Mouse (Mus musculus): ENCODE data around the gene BC030870. TPM values are rescaled to one million over a fixed set of nuclear protein-coding genes. Genes with fewer than 3 reads are reported as not detected.

Gene BC030870
- polyA plus RNA-seq, 1 experiment = not detected

DNA sequence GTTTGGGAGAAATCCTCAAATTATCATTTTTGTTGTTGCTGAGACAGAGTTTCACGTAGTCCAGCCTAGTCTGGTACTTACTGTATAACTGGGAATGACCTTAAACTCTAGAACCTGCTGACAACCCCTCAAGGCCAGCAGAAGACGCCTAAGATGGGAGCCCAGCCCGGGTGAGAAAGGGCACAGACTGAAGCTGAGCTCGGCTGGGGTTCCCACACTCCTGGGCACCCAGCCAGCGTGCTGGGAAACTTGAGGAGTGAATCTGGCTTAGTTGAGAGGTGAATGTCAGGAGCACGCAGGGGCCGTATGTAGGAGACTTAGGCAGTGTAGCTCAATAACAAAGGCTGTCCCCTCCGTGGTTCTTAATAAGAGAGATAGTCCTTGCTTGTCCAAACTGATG, 41.7 kb downstream of the BC030870 start:
- no peaks in the 10 kb centered on the region for H3K4me1 ChIP-seq (ENCODE audit: control insufficient read depth, insufficient read depth, low read length)
- TF ChIP-seq CTCF (IDR thresholded peaks at IDR 0.05; ENCODE audit: extremely low read depth, insufficient read depth, low read length) (no peak), POLR2A (IDR thresholded peaks at IDR 0.05; ENCODE audit: extremely low read depth, insufficient read depth, low read length) (no peak)
- H3K27ac ChIP-seq (ENCODE audit: insufficient read depth, low read length) = no peak overlapping the region
- no peak overlapping the region for H3K4me3 ChIP-seq (ENCODE audit: insufficient read depth, low read length)

DNA sequence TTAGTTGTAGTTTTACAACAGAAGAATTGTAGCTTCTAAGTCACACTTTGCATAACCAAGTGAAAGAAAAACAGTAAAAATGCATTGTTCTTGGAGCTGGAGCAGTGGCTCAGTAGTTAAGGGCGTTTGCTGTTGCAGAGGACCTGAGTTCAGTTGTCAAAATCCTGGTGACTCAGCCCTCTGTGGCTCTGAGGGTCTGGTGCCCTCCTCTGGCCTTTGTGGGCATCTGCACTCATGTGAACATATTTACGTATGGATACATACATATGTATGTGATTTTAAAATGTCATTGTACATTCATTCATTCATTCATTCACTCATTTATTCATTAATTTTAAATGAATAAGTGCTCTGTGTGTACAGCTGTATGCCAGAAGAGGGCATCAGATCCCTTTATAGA, 43.7 kb downstream of the BC030870 start:
- no peaks in the 10 kb centered on the region for H3K4me1 ChIP-seq (ENCODE audit: control insufficient read depth, insufficient read depth, low read length)
- H3K27ac ChIP-seq (ENCODE audit: insufficient read depth, low read length) = no peak overlapping the region
- TF ChIP-seq CTCF (IDR thresholded peaks at IDR 0.05; ENCODE audit: extremely low read depth, insufficient read depth, low read length) = no peak
- no peak for TF ChIP-seq POLR2A (IDR thresholded peaks at IDR 0.05; ENCODE audit: extremely low read depth, insufficient read depth, low read length)
- H3K4me3 ChIP-seq (ENCODE audit: insufficient read depth, low read length) = no peak overlapping the region

DNA sequence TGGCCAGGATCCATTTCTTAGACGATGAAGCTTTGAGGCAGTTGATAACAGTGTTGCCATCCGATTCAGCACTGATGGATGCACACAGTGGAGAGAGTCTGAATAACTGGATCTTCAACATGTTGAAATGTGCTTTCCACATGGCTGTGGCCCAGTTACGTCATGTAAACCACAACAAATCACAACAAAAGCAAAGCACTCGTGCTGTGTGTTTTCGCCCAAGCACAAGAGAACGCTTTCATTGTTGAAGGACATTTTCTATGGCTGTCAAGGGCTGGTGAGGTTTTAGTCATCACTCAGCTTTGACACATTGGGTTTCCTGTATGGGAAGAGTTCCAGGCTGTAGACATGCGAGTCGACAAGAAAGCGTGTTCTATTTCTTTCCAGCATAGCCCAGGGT, 48.6 kb downstream of the BC030870 start:
- TF ChIP-seq POLR2A (IDR thresholded peaks at IDR 0.05; ENCODE audit: extremely low read depth, insufficient read depth, low read length) (no peak), CTCF (IDR thresholded peaks at IDR 0.05; ENCODE audit: extremely low read depth, insufficient read depth, low read length) (no peak)
- Histone ChIP-seq H3K4me3 (ENCODE audit: insufficient read depth, low read length) (no peak overlapping the region), H3K27ac (ENCODE audit: insufficient read depth, low read length) (no peak overlapping the region), H3K4me1 (ENCODE audit: control insufficient read depth, insufficient read depth, low read length) (no peaks in the 10 kb centered on the region)

DNA sequence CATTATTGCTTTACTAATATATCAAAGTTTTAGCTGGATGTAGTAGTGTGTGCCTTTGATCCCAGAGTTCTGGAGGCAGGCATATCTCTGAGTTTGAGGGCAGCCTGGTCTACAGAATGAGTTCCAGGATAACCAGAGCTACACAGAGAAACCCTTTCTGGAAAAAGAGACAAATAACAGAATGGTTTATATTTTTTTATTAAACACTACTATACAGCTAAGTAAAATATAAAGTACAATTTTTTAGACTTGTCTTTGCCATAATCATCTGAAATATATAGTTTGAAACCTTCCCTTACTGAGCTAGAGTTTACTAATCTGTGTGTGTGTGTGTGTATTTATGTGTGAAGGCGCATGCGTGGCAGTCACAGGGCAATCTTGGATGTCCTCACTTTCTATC, 54.6 kb downstream of the BC030870 start, which contains the start of gene Gm10663:
TSS of gene Gm10663 (plus strand) at position 301 of the 400 bp plus-strand sequence.
- H3K27ac ChIP-seq (ENCODE audit: insufficient read depth, low read length) = no peak within 1 kb of the TSS
- no peak within 1 kb of the TSS for H3K4me3 ChIP-seq (ENCODE audit: insufficient read depth, low read length)
- no peak for TF ChIP-seq POLR2A (IDR thresholded peaks at IDR 0.05; ENCODE audit: extremely low read depth, insufficient read depth, low read length)
- TF ChIP-seq CTCF (IDR thresholded peaks at IDR 0.05; ENCODE audit: extremely low read depth, insufficient read depth, low read length) = no peak
- no peaks in the 10 kb centered on the region for H3K4me1 ChIP-seq (ENCODE audit: control insufficient read depth, insufficient read depth, low read length)

DNA sequence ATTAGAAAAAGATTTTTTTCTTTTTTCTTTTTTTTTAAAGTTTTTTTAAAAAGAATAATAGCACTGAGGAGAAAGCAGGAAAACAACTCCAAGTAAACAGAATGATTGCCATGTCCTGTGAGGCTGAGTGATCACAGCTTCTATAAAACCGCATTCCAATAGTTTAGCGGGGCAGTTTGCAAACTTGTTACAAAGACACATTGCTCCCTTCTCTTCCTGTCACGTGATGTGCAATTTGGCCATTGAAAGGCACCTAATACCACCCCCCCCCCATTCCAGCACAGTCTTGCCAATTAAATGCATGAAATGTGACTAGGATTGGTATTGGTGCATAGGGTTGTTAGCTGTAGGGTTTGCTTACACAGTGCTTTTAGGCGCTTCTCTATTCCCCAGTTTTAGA, 58.4 kb downstream of the BC030870 start:
- Histone ChIP-seq H3K4me3 (ENCODE audit: insufficient read depth, low read length) (no peak overlapping the region), H3K4me1 (ENCODE audit: control insufficient read depth, insufficient read depth, low read length) (no peaks in the 10 kb centered on the region), H3K27ac (ENCODE audit: insufficient read depth, low read length) (no peak overlapping the region)
- TF ChIP-seq CTCF (IDR thresholded peaks at IDR 0.05; ENCODE audit: extremely low read depth, insufficient read depth, low read length) = no peak
- TF ChIP-seq POLR2A (IDR thresholded peaks at IDR 0.05; ENCODE audit: extremely low read depth, insufficient read depth, low read length) = no peak

GRCm38 (mm10) chr8:65068473-65068819, 60.9 kb downstream of the BC030870 start:
- H3K4me3 ChIP-seq (ENCODE audit: insufficient read depth, low read length) = no peak overlapping the region
- TF ChIP-seq CTCF (IDR thresholded peaks at IDR 0.05; ENCODE audit: extremely low read depth, insufficient read depth, low read length) = no peak
- no peak for TF ChIP-seq POLR2A (IDR thresholded peaks at IDR 0.05; ENCODE audit: extremely low read depth, insufficient read depth, low read length)
- H3K4me1 ChIP-seq (ENCODE audit: control insufficient read depth, insufficient read depth, low read length) = no peaks in the 10 kb centered on the region
- no peak overlapping the region for H3K27ac ChIP-seq (ENCODE audit: insufficient read depth, low read length)

- TF ChIP-seq CTCF (IDR thresholded peaks at IDR 0.05; ENCODE audit: extremely low read depth, insufficient read depth, low read length) (no peak), POLR2A (IDR thresholded peaks at IDR 0.05; ENCODE audit: extremely low read depth, insufficient read depth, low read length) (no peak)
- H3K27ac ChIP-seq (ENCODE audit: insufficient read depth, low read length) = no peak overlapping the region
- no peaks in the 10 kb centered on the region for H3K4me1 ChIP-seq (ENCODE audit: control insufficient read depth, insufficient read depth, low read length)
- H3K4me3 ChIP-seq (ENCODE audit: insufficient read depth, low read length) = no peak overlapping the region
These were observed 61.5 kb downstream of the BC030870 start for GRCm38 (mm10) chr8:65067694-65068472.

DNA sequence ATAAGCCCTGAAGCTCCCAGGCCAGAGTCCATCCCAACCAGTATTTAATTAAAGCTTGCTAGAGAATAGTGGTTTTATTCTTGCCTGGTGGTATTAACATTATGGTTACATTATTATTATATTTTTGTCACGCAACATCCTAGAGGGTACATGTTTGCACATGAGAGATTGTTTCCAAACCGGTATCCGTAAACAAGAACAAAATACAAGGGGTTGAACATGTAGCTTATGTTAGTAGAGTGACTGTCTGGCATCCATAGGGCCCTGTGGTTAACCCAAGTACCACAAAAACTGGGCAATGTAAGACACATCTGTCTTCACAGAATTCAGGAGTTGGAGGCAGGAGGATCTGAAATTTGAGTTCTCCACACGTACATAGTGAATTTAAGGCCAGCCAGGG, 62.3 kb downstream of the BC030870 start:
- H3K27ac ChIP-seq (ENCODE audit: insufficient read depth, low read length) = no peak overlapping the region
- H3K4me3 ChIP-seq (ENCODE audit: insufficient read depth, low read length) = no peak overlapping the region
- H3K4me1 ChIP-seq (ENCODE audit: control insufficient read depth, insufficient read depth, low read length) = no peaks in the 10 kb centered on the region
- no peak for TF ChIP-seq POLR2A (IDR thresholded peaks at IDR 0.05; ENCODE audit: extremely low read depth, insufficient read depth, low read length)
- TF ChIP-seq CTCF (IDR thresholded peaks at IDR 0.05; ENCODE audit: extremely low read depth, insufficient read depth, low read length) = no peak

GRCm38 (mm10) chr8:65065622-65066021, 63.7 kb downstream of the BC030870 start:
- Histone ChIP-seq H3K4me1 (ENCODE audit: control insufficient read depth, insufficient read depth, low read length) (no peaks in the 10 kb centered on the region), H3K4me3 (ENCODE audit: insufficient read depth, low read length) (no peak overlapping the region), H3K27ac (ENCODE audit: insufficient read depth, low read length) (no peak overlapping the region)
- TF ChIP-seq CTCF (IDR thresholded peaks at IDR 0.05; ENCODE audit: extremely low read depth, insufficient read depth, low read length) = no peak
- no peak for TF ChIP-seq POLR2A (IDR thresholded peaks at IDR 0.05; ENCODE audit: extremely low read depth, insufficient read depth, low read length)

- Histone ChIP-seq H3K4me1 (ENCODE audit: control insufficient read depth, insufficient read depth, low read length) (no peaks in the 10 kb centered on the region), H3K4me3 (ENCODE audit: insufficient read depth, low read length) (no peak overlapping the region), H3K27ac (ENCODE audit: insufficient read depth, low read length) (no peak overlapping the region)
- no peak for TF ChIP-seq CTCF (IDR thresholded peaks at IDR 0.05; ENCODE audit: extremely low read depth, insufficient read depth, low read length)
- TF ChIP-seq POLR2A (IDR thresholded peaks at IDR 0.05; ENCODE audit: extremely low read depth, insufficient read depth, low read length) = no peak
These were observed 65.3 kb downstream of the BC030870 start for GRCm38 (mm10) chr8:65064071-65064470.

Measured in cortical plate, adult 2 months (tissue).